Mouse (Mus musculus) heart, postnatal 14 days (tissue): ENCODE results near the gene Fra10ac1. TPM values are rescaled to one million over a fixed set of nuclear protein-coding genes. Genes with fewer than 3 reads are reported as not detected.

ENCODE experiments used
- total RNA-seq, 2 experiments: library from RNA; stranded (reverse); gene quantifications; 2 replicates each; pipeline ENCODE4 v1.2.3; 2021

Gene Fra10ac1
- total RNA-seq, 2 experiments from 2014 or later, result 11.2 to 12.1 TPM

Other genes with a start within 250 kb of the Fra10ac1 start
- 10 to 100 TPM; 14.3 to 15.9 TPM for gene Myof, start 180.6 kb downstream of the Fra10ac1 start, total RNA-seq
- 1 to 10 TPM; 2.5 to 3.5 TPM for gene Cep55, start 169.1 kb downstream of the Fra10ac1 start, total RNA-seq
- 1 to 10 TPM in 1 of 2 experiments, under 1 TPM in 1; 0.15 to 1.2 TPM for gene Ffar4, start 127.1 kb downstream of the Fra10ac1 start, total RNA-seq
- gene Rbp4, start 98.9 kb downstream of the Fra10ac1 start, total RNA-seq, result 1 to 10 TPM; 2.4 to 2.6 TPM
- gene Pde6c, start 91.4 kb downstream of the Fra10ac1 start, total RNA-seq, result not detected
- 1 to 10 TPM; 1.6 to 1.8 TPM for gene Lgi1, start 40.4 kb upstream of the Fra10ac1 start, total RNA-seq
- gene Slc35g1, start 171.8 kb upstream of the Fra10ac1 start, total RNA-seq, result 1 to 10 TPM; 1.4 to 1.6 TPM